Mouse (Mus musculus): ENCODE results near the gene Phactr1.

The Phactr1 gene

DNA sequence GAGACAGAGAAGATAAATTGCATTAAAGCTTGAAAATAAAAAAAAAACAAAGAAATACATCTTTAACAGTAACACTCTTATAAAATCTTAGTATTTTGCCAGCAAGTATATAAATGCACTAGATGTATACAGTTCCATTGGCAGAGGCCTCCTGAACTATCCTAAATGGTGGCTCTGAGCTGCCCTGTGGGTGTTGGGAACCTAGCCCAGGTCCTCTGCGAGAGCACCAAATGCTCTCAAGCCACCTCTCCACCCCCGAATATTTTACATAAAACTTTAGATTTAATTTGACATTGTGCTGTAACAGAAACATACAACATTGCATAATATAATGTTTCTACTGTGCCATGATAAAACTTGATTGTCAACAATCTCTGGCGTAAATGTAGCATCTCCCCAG, 293.1 kb downstream of the Phactr1 start:
- DNase-seq (ENCODE audit: low read depth, low spot score), result no peak

- no peak for DNase-seq (ENCODE audit: low read depth, low spot score)
These were observed 293.5 kb downstream of the Phactr1 start for GRCm38 (mm10) chr13:42973961-42974360.

GRCm38 (mm10) chr13:42974506-42974905, 294.1 kb downstream of the Phactr1 start:
- no peak for DNase-seq (ENCODE audit: low read depth, low spot score)

GRCm38 (mm10) chr13:42976144-42976543, 295.7 kb downstream of the Phactr1 start:
- no peak for DNase-seq (ENCODE audit: low read depth, low spot score)

GRCm38 (mm10) chr13:42976967-42977366, 296.5 kb downstream of the Phactr1 start:
- DNase-seq (ENCODE audit: low read depth, low spot score), result no peak

- no peak for DNase-seq (ENCODE audit: low read depth, low spot score)
These were observed 300.2 kb downstream of the Phactr1 start for GRCm38 (mm10) chr13:42980581-42980980.

DNA sequence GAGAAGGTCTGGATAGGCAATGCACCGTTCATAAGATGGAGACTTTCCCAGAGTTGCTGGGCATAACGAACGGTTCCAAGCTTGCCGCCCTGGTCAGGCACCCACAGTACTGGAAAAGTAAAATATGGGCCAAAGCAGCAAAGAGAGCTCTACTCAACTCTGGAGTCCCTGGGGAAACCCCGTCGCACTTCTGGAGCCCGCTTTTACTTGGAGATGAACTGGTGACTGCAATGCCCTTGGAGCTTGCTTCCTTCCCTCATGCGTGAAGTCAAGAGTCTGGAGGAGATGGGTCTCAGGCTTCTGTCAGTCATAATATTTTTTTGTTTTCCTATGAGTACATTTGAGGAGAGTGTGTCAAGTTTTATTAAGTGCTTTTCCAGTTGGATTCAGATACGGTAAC, 302.2 kb downstream of the Phactr1 start:
- DNase-seq (ENCODE audit: low read depth, low spot score), result no peak

DNA sequence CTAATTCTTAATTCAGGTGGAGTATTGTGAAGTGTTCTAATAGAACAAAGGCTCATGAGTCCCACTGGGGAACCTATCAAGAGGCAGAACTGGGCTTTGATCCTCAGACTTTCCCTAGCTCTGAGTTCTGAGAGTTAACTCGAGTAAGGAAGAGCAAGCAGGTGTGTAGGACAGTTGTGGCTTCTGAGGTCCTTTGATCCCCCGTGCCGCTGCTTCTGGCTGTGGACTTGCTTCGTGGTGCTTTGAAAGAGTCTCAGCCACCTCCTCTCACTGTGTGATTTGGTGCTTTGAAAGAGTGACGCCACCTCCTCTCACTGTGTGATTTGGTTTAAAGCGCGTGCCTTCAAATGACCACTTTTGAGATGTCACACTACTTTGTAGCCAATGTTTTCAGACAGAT, 305.4 kb downstream of the Phactr1 start:
- DNase-seq (ENCODE audit: low read depth, low spot score), result no peak

GRCm38 (mm10) chr13:42987931-42988579, 307.6 kb downstream of the Phactr1 start:
- DNase-seq (ENCODE audit: low read depth, low spot score), result peak; percentile 49

DNA sequence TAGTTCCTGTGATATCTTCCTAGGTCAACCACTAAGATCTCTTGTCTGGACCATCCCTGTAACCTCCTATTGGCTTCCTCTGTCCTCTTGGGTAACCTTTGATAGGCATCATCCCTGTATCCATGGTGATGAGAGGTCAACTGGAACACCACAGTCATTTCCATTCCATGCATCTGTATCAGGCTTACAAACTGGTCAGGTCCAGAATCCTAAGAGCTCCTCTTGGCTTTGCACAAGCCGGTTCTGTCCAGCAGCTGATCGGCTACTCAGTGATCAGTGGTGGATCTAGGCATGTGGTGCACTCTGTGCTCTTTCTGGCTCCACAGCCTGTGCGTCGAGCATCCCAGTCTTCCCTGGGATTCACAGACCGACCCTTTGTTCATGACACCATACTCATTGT, 309.1 kb downstream of the Phactr1 start:
- DNase-seq (ENCODE audit: low read depth, low spot score), result no peak

DNA sequence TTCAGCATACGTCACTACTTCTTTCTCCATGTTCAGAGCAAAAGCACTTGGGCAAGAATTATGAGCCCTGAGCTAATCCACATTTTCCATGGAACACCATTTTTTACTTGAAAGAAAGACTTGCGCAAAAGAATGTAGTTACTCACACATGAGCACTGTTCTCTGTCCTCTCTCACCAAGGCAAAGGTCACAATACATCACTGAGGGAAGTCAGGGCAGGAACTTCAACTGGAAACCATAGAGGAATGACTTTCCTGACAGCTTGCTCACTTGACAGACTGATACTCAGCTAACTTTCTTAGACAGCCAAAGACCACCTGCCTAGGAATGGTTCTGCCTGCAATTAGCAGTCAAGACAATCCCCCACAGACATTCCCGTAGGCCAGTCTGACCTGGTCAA, 309.6 kb downstream of the Phactr1 start:
- no peak for DNase-seq (ENCODE audit: low read depth, low spot score)

DNA sequence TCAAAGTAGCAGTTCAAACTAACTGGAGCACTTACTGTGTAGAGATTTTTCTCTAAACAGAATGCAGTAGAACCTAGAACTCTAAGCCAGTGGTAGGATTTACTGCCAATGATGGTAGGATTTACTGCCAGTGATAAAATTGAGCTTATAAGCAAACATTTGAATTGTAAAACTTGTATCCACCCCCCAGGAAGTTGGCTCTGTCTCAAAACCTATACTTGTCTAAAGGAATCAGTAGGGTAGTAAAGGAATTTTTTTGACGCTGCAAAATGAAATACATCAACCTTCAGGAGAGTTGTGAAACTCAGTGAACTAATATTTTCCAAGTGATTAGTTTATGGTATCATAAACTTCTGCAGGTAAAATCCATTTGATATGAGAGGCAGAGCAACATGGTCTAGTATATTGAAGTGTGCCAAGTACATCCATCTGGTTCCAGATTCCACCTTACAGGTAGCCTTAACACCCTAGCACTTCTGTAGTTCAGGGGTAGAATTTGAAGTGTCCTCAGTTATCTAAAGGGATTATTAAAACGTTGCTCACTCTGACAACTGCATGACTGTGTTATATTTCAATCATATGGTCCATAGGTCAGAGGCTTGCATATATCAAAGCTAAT, 310.2 kb downstream of the Phactr1 start:
- DNase-seq (ENCODE audit: low read depth, low spot score), result no peak

- DNase-seq (ENCODE audit: low read depth, low spot score), result no peak
These were observed 310.7 kb downstream of the Phactr1 start for GRCm38 (mm10) chr13:42991164-42991563.

- no peak for DNase-seq (ENCODE audit: low read depth, low spot score)
These were observed 311.9 kb downstream of the Phactr1 start for GRCm38 (mm10) chr13:42992306-42992705.

DNA sequence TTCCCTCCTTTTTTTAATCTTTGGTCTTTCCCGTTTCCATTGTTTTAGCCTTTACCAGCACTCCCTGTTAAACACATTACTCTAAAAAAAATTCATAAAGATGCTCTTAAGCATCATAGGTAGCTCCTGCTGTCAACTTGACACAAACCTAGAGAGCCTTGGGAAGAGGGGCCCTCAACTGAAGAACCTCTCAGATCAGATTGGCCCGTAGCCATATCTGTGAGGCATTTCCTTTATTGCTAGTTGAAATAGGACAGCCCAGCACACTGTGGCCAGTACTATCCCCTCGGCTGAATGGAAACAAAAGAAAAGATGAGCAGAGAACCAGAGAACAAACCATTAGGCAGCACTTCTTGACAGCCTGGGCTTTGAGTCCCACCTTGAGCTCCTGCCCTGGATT, 313.9 kb downstream of the Phactr1 start:
- no peak for DNase-seq (ENCODE audit: low read depth, low spot score)

DNA sequence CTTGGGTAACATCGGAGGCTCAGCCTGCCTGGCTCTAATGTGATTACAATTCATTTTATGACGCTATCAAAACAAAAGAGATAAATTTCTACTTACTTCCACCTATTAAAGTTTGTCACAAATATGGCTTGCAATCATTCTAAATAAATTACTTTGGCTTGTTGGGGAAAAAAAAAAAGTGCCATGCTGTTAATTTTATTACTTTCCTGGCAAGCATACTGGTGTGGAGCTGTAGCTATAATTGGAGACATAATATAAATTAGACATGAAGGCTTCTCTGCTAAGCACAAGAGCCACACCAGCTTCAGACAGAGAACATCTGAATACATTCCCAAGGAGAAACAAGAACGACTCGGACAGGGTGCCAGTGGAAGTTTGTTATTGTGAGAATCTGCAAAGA, 315.8 kb downstream of the Phactr1 start:
- no peak for DNase-seq (ENCODE audit: low read depth, low spot score)

DNA sequence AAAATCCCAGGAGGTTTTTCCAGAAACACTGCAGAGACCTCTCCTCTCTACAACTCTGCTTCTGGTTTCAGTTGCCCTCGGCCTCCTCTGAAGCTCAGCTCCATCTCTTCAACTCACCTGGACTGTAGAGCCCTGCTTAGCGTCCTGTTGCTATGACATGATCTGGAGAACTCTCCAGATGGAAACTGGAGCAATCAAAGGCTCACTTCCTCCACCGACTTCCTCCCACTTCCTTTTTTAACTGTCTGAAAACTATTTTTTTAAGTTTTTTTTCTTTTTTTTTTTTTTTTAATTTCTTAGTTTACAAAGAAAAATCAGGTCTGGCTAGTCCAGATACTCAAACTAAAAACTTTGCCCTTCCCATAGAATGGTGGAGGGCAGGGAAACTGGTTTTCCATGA, 318.9 kb downstream of the Phactr1 start:
- no peak for DNase-seq (ENCODE audit: low read depth, low spot score)

DNA sequence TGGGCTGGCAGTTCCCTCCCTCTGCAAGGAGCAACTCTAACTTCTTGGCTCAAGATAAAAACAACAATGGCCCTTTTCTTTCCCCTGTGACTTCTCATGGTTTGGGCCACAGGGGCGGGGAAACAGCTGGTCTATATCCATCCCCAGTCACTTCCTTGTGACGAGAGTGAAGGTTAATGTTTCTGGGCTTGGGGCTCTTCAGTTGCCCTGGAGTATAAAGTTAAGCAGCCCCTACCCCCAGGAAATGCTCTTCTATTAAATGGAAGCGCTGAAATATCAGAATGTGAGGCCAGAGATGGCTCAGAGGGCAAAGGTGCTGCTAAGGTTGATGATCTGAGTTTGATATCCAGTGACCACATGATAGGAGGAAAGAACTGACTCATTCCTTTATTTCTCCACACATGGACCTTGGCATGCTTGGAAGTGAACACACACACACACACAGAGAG, 324.7 kb downstream of the Phactr1 start:
- DNase-seq (ENCODE audit: low read depth, low spot score), result no peak

GRCm38 (mm10) chr13:43008466-43008865, 328.0 kb downstream of the Phactr1 start:
- no peak for DNase-seq (ENCODE audit: low read depth, low spot score)

DNA sequence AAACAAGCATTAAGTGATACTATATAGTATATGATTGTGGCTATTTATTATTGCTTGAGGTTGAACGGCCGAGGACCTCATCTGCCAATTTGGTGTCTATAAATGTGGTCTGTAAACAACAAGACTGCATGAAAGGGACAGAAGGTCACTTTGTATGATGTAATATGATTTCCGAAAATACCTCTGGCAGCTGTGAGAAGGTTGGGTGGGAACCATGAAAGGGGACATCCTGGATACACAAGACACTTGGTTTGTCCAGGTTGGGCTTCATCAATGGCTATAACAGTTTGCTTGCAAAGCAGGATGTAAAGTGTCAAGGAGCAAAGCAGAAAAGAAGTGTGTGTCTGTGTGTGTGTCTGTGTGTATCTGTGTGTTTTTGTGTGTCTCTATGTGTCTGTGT, 329.2 kb downstream of the Phactr1 start:
- no peak for DNase-seq (ENCODE audit: low read depth, low spot score)

- DNase-seq (ENCODE audit: low read depth, low spot score), result no peak
These were observed 331.1 kb downstream of the Phactr1 start for GRCm38 (mm10) chr13:43011516-43011915.

DNA sequence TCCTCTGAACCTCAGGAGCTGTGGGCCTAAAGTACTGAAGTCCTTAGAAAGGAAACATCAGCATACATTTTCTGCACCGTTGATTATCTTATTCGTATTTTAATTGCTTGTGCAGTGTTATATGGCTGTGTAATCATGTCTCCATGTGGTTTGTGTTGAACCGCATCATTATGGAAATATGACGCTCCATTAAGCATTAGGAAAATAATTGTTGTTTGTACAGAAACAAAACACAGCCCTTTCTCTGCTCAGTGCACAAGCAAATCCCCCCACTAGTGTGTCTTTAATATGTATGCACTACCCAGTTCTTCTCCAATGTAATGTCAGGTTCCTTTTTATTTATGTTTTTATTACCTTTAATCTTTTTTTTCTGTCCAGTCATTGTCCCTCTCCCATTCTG, 333.6 kb downstream of the Phactr1 start:
- DNase-seq (ENCODE audit: low read depth, low spot score), result no peak

DNA sequence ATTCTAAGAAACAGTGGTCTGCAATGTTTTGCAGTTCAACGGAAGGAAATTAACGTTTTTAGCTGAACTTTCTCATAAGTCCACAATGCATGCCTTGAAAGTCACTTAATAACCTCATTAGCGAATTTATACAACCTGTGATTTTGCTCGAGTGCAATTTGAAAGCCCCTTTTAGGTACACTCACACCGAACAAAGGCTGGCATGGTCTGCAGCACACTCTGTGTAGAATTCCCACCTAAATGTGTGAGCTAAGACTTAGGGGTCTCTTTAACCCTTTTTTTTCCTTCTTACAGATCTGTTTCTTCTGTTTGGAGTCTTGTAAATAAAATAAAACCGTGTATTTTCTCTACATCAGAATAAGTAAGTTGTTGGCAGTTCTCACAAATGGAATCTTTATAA, 335.3 kb downstream of the Phactr1 start:
- DNase-seq (ENCODE audit: low read depth, low spot score), result no peak

GRCm38 (mm10) chr13:43018863-43019262, 338.4 kb downstream of the Phactr1 start:
- DNase-seq (ENCODE audit: low read depth, low spot score), result no peak
